Mouse (Mus musculus): Measurements from ENCODE around the gene Pds5a. TPM values are rescaled to one million over a fixed set of nuclear protein-coding genes. Genes with fewer than 3 reads are reported as not detected.

Pds5a gene
- total and polyA plus RNA-seq, 3 experiments = 87.3 to 188 (median 88.0) TPM

- H3K36me3 ChIP-seq (ENCODE audit: control insufficient read depth in 1 of 2, insufficient read depth in 2 of 2, low read length in 2 of 2) = peaks cover 2 to 60% of the 10 kb centered on the region in 2 experiments
- H3K27me3 ChIP-seq (ENCODE audit: control insufficient read depth in 1 of 2, insufficient read depth in 2 of 2, low read length in 2 of 2) = no peaks in the 10 kb centered on the region
- 0 out of 4 replicates have a peak, but pooled peaks cover 0 to 3% of the 10 kb centered on the region in 2 experiments for H3K4me1 ChIP-seq (ENCODE audit: control insufficient read depth in 1 of 2, insufficient read depth in 2 of 2, low read length in 2 of 2)
- H3K9me3 ChIP-seq (replicated peaks; ENCODE audit: insufficient read depth, low read length) = no peaks in the 10 kb centered on the region
- H3K27ac ChIP-seq (ENCODE audit: control insufficient read depth, low read depth, low read length) = no peak overlapping the region
- DNase-seq (ENCODE audit: low read depth, low spot score) = no peak
- peaks cover 75% of the 10 kb centered on the region for H3K79me2 ChIP-seq (ENCODE audit: control insufficient read depth, insufficient read depth, low read length, poor library complexity)
- no peak for TF ChIP-seq CHD2 (IDR thresholded peaks at IDR 0.05; ENCODE audit: low read length)
- no peak for TF ChIP-seq ZMIZ1 (IDR thresholded peaks at IDR 0.05; ENCODE audit: low read depth, low read length)
- TF ChIP-seq RCOR1 (IDR thresholded peaks at IDR 0.05; ENCODE audit: low read depth, low read length) = no peak
- no peak for TF ChIP-seq POLR2AphosphoS2 (IDR thresholded peaks at IDR 0.05; ENCODE audit: low read length)
- TF ChIP-seq ZNF384 (IDR thresholded peaks at IDR 0.05; ENCODE audit: low read depth, low read length) = no peak
- no peak for TF ChIP-seq SIN3A (IDR thresholded peaks at IDR 0.05; ENCODE audit: low read length)
- TF ChIP-seq USF2 (IDR thresholded peaks at IDR 0.05; ENCODE audit: borderline replicate concordance in 1 of 2, insufficient read depth in 1 of 2, low read depth in 1 of 2, low read length in 2 of 2) = no peak
- no peak for TF ChIP-seq ELF1 (IDR thresholded peaks at IDR 0.05; ENCODE audit: low read depth, low read length)
- no peak for TF ChIP-seq E2F4 (IDR thresholded peaks at IDR 0.05; ENCODE audit: borderline replicate concordance, low read depth, low read length)
- TF ChIP-seq ZKSCAN1 (IDR thresholded peaks at IDR 0.05; ENCODE audit: low read depth, low read length) = no peak
- no peak for TF ChIP-seq ETS1 (IDR thresholded peaks at IDR 0.05; ENCODE audit: low read depth, low read length)
- TF ChIP-seq MYB (IDR thresholded peaks at IDR 0.05; ENCODE audit: low read depth, low read length) = no peak
- TF ChIP-seq USF1 (IDR thresholded peaks at IDR 0.05; ENCODE audit: low read depth, low read length) = no peak
- TF ChIP-seq UBTF (IDR thresholded peaks at IDR 0.05; ENCODE audit: borderline replicate concordance, insufficient read depth, low read depth, low read length) = no peak
- no peak overlapping the region for H3K4me3 ChIP-seq (ENCODE audit: control insufficient read depth in 1 of 2, insufficient read depth in 1 of 2, low read depth in 2 of 2, low read length in 2 of 2)
- no peak overlapping the region for H3K9ac ChIP-seq (ENCODE audit: control insufficient read depth, low read depth, low read length, poor library complexity, severe bottlenecking)
Measured at GRCm38 (mm10) chr5:65678826-65679225, 19.2 kb downstream of the Pds5a start.

GRCm38 (mm10) chr5:65672162-65672561 lies 25.9 kb downstream of the Pds5a start:
- H3K4me1 ChIP-seq (ENCODE audit: control insufficient read depth in 1 of 2, insufficient read depth in 2 of 2, low read length in 2 of 2) = 0 out of 4 replicates have a peak, but pooled peaks cover 0 to 3% of the 10 kb centered on the region in 2 experiments
- no peaks in the 10 kb centered on the region for H3K9me3 ChIP-seq (replicated peaks; ENCODE audit: insufficient read depth, low read length)
- no peak for DNase-seq (ENCODE audit: low read depth, low spot score)
- TF ChIP-seq BHLHE40 (IDR thresholded peaks at IDR 0.05; ENCODE audit: borderline replicate concordance, low read depth, low read length) = no peak
- no peak for TF ChIP-seq MAZ (IDR thresholded peaks at IDR 0.05; ENCODE audit: low read depth, low read length)
- TF ChIP-seq RAD21 (IDR thresholded peaks at IDR 0.05; ENCODE audit: low read depth, low read length) = no peak
- no peak for TF ChIP-seq GABPA (IDR thresholded peaks at IDR 0.05; ENCODE audit: low read depth, low read length)
- no peak for TF ChIP-seq CTCF (IDR thresholded peaks at IDR 0.05 in 2 of 3, conservative IDR thresholded peaks at IDR 0.05 in 1 of 3; ENCODE audit: control insufficient read depth in 1 of 3, insufficient read depth in 1 of 3, low read depth in 2 of 3, low read length in 3 of 3, poor library complexity in 1 of 3, severe bottlenecking in 1 of 3)
- no peak for TF ChIP-seq ZMIZ1 (IDR thresholded peaks at IDR 0.05; ENCODE audit: low read depth, low read length)
- no peak for TF ChIP-seq TAL1 (IDR thresholded peaks at IDR 0.05; ENCODE audit: low read length)
- no peak for TF ChIP-seq MXI1 (IDR thresholded peaks at IDR 0.05; ENCODE audit: low read depth, low read length)
- no peak overlapping the region for H3K4me3 ChIP-seq (ENCODE audit: control insufficient read depth in 1 of 2, insufficient read depth in 1 of 2, low read depth in 2 of 2, low read length in 2 of 2)
- no peaks in the 10 kb centered on the region for H3K27me3 ChIP-seq (ENCODE audit: control insufficient read depth in 1 of 2, insufficient read depth in 2 of 2, low read length in 2 of 2)
- peaks cover 7 to 40% of the 10 kb centered on the region in 2 experiments for H3K36me3 ChIP-seq (ENCODE audit: control insufficient read depth in 1 of 2, insufficient read depth in 2 of 2, low read length in 2 of 2)
- no peak overlapping the region for H3K27ac ChIP-seq (ENCODE audit: control insufficient read depth, low read depth, low read length)
- H3K9ac ChIP-seq (ENCODE audit: control insufficient read depth, low read depth, low read length, poor library complexity, severe bottlenecking) = no peak overlapping the region
- peaks cover 71% of the 10 kb centered on the region for H3K79me2 ChIP-seq (ENCODE audit: control insufficient read depth, insufficient read depth, low read length, poor library complexity)

Data from MEL (cell line).